Mouse (Mus musculus) heart, adult 8-10 months (tissue): ENCODE data around the gene Gm20431. TPM values are rescaled to one million over a fixed set of nuclear protein-coding genes. Genes with fewer than 3 reads are reported as not detected.

Source experiments
- DNase-seq: peaks from one replicate; pipeline ENCODE4 v3.0.0; 2022; ENCODE audit warnings: low spot score
- microRNA-seq: library from miRNA; unstranded; fragments of <30 nt; microRNA quantifications from one replicate; pipeline ENCODE4 v1.2.0, GENCODE M21; 2022
- total RNA-seq, 4 experiments: library from RNA; stranded (reverse); gene quantifications; 2 replicates each; pipeline ENCODE4 v1.2.4; 2022

Gm20431 gene
- total RNA-seq, 4 experiments from 2014 or later, result 15.3 to 19.4 (median 18.2) TPM

GRCm38 (mm10) chr2:167571442-167572220 lies 89.7 kb downstream of the Gm20431 start:
- DNase-seq, result no peak

- no peak for DNase-seq
These were observed 90.5 kb downstream of the Gm20431 start for GRCm38 (mm10) chr2:167570815-167571214.

GRCm38 (mm10) chr2:167569934-167570651 lies 91.2 kb downstream of the Gm20431 start:
- DNase-seq, result peak; percentile 87

- no peak for DNase-seq
These were observed 93.2 kb downstream of the Gm20431 start for GRCm38 (mm10) chr2:167568112-167568511.

GRCm38 (mm10) chr2:167565682-167566081 lies 95.6 kb downstream of the Gm20431 start:
- DNase-seq, result peak; percentile 89

- DNase-seq, result no peak
These were observed 96.0 kb downstream of the Gm20431 start for GRCm38 (mm10) chr2:167565312-167565656.

GRCm38 (mm10) chr2:167564551-167565311 lies 96.6 kb downstream of the Gm20431 start:
- no peak for DNase-seq

GRCm38 (mm10) chr2:167563703-167564102 lies 97.6 kb downstream of the Gm20431 start:
- DNase-seq, result no peak

- DNase-seq, result no peak
These were observed 98.3 kb downstream of the Gm20431 start for GRCm38 (mm10) chr2:167563035-167563434.

GRCm38 (mm10) chr2:167562101-167562500 lies 99.2 kb downstream of the Gm20431 start:
- no peak for DNase-seq

GRCm38 (mm10) chr2:167559413-167559812 lies 101.9 kb downstream of the Gm20431 start:
- no peak for DNase-seq

Small RNA genes lying within 50 kb of the gene (microRNA-seq; reads per million reads assigned to microRNA genes)
- gene Gm22355, result not detected

Other genes with a start within 250 kb of the Gm20431 start
- gene Slc9a8, start 239.8 kb downstream of the Gm20431 start, total RNA-seq, result 10 to 100 TPM; 24.6 to 30.5 (median 25.6) TPM
- 10 to 100 TPM; 66.2 to 82.2 (median 75.4) TPM for gene Rnf114, start 168.9 kb downstream of the Gm20431 start, total RNA-seq
- 10 to 100 TPM; 10.3 to 17.0 (median 15.9) TPM for gene Spata2, start 168.6 kb downstream of the Gm20431 start, total RNA-seq
- gene Snai1, start 123.3 kb downstream of the Gm20431 start, total RNA-seq, result 1 to 10 TPM; 1.2 to 2.2 (median 1.4) TPM
- gene Ube2v1, start 29.4 kb downstream of the Gm20431 start, total RNA-seq, result 100 to 1,000 TPM; 120 to 152 (median 139) TPM
- gene Cebpb, start 27.4 kb upstream of the Gm20431 start, total RNA-seq, result 100 to 1,000 TPM in 1 of 4 experiments, 10 to 100 TPM in 3; 55.1 to 104 (median 84.0) TPM
- gene Tmem189, start 28.3 kb upstream of the Gm20431 start, total RNA-seq, result 10 to 100 TPM; 22.6 to 26.6 (median 23.4) TPM